Mouse (Mus musculus): ENCODE data around the gene Zyx.

The Zyx gene

DNA sequence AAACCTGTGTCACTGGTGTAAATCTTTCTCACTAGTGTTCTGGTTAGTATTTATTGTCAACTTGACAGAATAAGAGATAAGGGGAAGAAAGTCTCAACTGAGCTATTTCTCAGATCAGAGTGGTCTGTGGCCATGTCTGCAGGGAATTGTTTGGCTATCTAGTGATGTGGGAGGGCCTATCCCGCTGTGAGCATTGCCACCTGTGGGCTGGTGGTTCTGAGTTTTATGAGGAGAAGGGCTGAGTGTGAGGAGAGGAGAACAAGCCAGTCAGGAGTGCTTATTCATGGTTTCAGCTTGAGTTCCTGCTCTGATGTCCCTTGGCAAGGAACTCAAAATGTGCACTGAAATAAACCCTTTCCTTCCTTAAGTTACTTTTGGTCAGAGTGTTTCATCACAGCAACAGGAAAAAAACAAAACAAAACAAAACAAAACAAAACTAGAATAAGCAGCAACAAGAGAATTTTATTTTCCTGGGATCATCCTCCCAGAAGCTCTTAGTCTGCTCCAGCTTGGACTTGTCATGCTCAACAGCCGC is 42.4 kb downstream of the Zyx start:
- in situ Hi-C loops (cut with MboI; ENCODE audit: low sequenced_read_pairs): no loop called here

DNA sequence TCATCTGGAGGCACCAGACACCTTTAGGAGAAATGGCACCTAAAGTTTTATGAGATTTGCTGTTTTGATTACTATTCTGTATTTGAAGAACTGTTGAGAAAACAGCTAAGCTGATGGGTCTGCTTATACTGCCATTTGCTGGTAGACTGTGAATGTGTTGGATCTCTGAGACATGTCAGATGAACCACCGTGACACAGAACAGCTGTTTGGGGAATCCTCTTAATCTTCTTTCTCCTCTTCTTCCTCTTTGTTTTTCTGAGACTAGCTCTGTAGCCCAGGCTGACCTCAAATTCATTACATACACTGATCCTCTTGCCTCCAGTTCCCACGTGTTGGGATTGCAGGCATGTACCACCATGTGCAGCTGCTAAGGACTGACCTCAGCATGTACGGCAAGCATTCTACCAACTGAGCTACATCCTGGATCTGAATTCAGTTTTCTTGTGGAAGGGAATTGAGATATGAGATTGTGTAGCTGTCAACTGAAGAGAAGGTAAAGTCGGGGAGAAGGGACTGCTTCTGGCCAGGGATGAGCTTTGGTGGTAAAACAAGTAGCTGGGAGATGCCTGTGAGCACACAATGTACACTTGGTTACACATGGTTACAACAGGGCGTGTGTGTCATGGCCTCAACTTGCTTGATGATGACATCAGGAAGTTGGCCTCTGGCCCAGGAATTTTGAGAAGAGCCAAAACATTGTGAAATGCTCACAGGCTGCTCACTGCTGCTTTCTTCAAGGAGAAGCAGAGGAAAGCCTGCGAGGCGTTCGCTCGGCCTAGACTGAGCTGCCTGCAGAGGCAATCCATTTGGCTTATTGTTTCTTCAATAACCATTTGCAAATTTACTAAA is 46.8 kb downstream of the Zyx start:
- in situ Hi-C loops (cut with MboI; ENCODE audit: low sequenced_read_pairs): no loop called here

DNA sequence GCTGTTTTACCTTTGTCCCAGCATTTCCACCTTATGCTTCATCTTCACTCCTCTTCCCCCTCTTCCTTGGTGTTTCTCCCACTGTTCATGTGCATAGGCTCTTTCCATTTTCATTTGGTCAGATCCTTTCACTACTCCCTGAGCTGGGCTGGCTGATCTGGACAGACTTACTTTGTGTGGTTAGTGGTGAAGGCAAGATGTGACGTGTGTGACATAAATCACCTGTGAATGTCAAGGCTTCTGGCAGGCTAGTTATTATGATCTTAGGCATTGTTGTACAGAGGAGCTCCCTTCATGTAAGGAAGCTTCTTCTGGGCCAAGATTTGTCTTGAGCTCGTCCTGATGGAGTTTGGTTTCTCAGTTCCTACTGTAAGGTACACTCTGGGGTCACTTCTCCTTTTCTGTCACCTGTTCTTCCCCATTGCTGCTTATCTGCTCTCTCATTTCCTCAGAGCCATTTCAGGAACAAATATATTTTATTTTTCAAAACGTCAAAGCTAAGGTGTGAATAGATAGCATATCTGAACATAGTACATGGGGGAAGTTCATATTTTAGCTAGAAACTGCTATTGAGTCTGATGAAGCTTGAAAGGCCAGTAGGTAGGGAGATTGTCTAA is 47.7 kb downstream of the Zyx start:
- in situ Hi-C loops (cut with MboI; ENCODE audit: low sequenced_read_pairs): no loop called here

DNA sequence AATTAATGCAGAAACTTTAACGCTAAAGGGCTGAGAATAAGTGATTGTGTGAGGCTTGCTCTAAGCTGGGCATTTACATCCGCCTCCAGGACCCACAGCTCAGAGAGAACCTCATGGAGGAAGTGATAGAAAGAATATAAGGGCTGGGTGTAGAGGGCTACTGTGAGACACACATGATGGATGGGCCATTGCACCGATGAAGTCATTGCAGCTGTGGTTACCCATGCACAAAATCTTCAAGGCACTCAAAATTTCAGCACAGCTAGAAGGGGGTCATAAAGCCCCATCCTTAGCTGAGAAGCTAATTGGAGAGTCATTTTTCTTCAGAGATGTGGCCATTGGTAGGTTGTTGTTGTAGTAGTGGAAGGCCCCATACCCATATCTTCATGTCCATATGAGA is 48.9 kb downstream of the Zyx start:
- in situ Hi-C loops (cut with MboI; ENCODE audit: low sequenced_read_pairs): no loop called here

DNA sequence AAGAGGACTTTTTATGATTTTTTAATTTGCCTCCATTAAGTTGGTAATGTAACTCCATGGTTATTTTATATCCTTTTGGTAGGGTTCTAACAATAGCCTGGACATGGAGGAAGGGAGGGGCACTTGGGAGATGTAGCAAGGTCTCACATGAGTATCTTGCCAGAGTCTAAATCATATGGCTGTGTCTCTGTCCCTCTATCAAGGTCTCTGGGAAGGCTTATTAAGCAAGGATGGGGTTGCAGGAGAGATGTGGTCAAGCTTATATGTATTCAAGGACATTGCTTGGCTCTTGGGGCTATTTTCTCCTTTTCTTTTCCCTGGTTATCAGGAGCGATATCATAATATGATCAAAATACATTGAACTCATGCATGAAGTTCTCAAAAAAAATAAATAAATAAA is 49.6 kb downstream of the Zyx start:
- in situ Hi-C loops (cut with MboI; ENCODE audit: low sequenced_read_pairs): no loop called here

DNA sequence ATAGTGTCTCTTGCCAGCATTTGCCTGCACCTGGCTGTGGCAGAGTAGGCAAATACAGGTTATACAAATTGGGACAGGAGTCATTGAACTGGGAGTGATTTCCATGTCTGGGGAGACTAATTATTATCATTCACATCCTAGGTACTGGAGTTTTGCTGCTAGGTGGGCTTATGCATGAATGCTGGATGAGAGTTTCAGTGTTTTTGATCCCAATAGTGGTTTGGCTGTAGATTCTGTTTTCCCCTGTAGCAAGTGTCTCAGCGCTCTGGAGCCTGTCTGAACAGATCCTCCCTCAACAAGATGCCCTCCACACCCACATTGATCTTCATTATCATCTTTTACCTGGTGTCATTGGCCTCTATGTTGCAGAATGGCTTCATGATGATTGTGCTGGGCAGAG is 50.5 kb downstream of the Zyx start, which contains the start of gene Tas2r143:
Tas2r143 (plus strand) TSS at position 301 of the 400 bp plus-strand sequence.
- in situ Hi-C loops (cut with MboI; ENCODE audit: low sequenced_read_pairs): no loop called here

DNA sequence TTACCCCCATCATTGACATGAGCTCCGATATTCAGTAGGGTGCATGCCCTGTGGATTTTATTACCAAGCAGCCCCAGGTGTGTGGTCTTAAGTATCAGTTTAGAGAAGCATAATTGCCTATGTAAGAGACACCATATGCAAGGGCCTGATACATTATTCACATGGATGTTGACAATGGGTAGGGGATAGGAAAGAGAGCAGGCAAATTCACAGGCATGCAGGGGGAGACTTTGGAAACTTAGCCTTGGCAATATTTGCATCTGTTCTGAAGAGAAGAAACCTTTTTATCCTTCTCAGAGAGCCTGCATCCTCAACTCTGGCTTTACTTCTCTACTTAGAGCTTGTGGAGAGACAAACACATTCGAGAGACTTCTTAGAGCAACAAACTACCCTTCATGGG is 55.7 kb downstream of the Zyx start, which contains the start of gene Tas2r135:
Tas2r135 (plus strand) TSS at position 301 of the 400 bp plus-strand sequence.
- in situ Hi-C loops (cut with MboI; ENCODE audit: low sequenced_read_pairs): no loop called here
